11 mouse cellular contexts compared by ENCODE assay signal in genomic region chr8:36361818-36362217, GRCm38 (mm10).
"Had no signal": no experiment of that assay in that cellular context is flagged by ENCODE, and none has a peak within 500 bp of the region (broad histone marks: within the 10 kb centered on the region; RNA-seq: fewer than 3 reads in every experiment).

No protein-coding gene starts in this region.

- ATAC-seq: liver, postnatal 0 days had no signal

- H3K4me3 ChIP-seq: kidney, embryonic 15.5 days; limb, embryonic 12.5 days; limb, embryonic 15.5 days; midbrain, embryonic 12.5 days; midbrain, embryonic 15.5 days; neural tube, embryonic 12.5 days; neural tube, embryonic 15.5 days; stomach, embryonic 15.5 days had no signal

- H3K36me3 ChIP-seq: kidney, embryonic 15.5 days; limb, embryonic 12.5 days; limb, embryonic 15.5 days; midbrain, embryonic 12.5 days; midbrain, embryonic 15.5 days; neural tube, embryonic 12.5 days; neural tube, embryonic 15.5 days; stomach, embryonic 15.5 days had no signal

- H3K27me3 ChIP-seq: kidney, embryonic 15.5 days; limb, embryonic 12.5 days; limb, embryonic 15.5 days; midbrain, embryonic 12.5 days; midbrain, embryonic 15.5 days; neural tube, embryonic 12.5 days; neural tube, embryonic 15.5 days; stomach, embryonic 15.5 days had no signal

- H3K4me1 ChIP-seq: kidney, embryonic 15.5 days; limb, embryonic 12.5 days; midbrain, embryonic 12.5 days; midbrain, embryonic 15.5 days; neural tube, embryonic 12.5 days; neural tube, embryonic 15.5 days; stomach, embryonic 15.5 days had no signal

- H3K27ac ChIP-seq: kidney, embryonic 15.5 days; limb, embryonic 12.5 days; limb, embryonic 15.5 days; liver, embryonic 14.5 days; midbrain, embryonic 12.5 days; midbrain, embryonic 15.5 days; neural tube, embryonic 12.5 days; neural tube, embryonic 15.5 days; stomach, embryonic 15.5 days had no signal

- H3K9ac ChIP-seq: kidney, embryonic 15.5 days; limb, embryonic 12.5 days; limb, embryonic 15.5 days; liver, embryonic 14.5 days; liver, postnatal 0 days; midbrain, embryonic 12.5 days; midbrain, embryonic 15.5 days; neural tube, embryonic 12.5 days; neural tube, embryonic 15.5 days; stomach, embryonic 15.5 days had no signal

- H3K4me2 ChIP-seq: kidney, embryonic 15.5 days; limb, embryonic 12.5 days; limb, embryonic 15.5 days; liver, embryonic 11.5 days; midbrain, embryonic 12.5 days; midbrain, embryonic 15.5 days; neural tube, embryonic 12.5 days; neural tube, embryonic 15.5 days; stomach, embryonic 15.5 days had no signal

- H3K9me3 ChIP-seq: kidney, embryonic 15.5 days; limb, embryonic 12.5 days; limb, embryonic 15.5 days; midbrain, embryonic 12.5 days; midbrain, embryonic 15.5 days; neural tube, embryonic 12.5 days; neural tube, embryonic 15.5 days; stomach, embryonic 15.5 days had no signal
